Mouse (Mus musculus) naive thymus-derived CD4-positive, alpha-beta T cell, adult 5 months (primary cell): ENCODE data around the gene Tomm70a. TPM values are rescaled to one million over a fixed set of nuclear protein-coding genes. Genes with fewer than 3 reads are reported as not detected.

ENCODE experiments used
- polyA plus RNA-seq: library from polyadenylated mRNA; unstranded; fragments of 100-300 nt; shearing (Covaris generic); gene quantifications from one replicate; pipeline ENCODE4 v1.2.1, GENCODE M21; 2017

The Tomm70a gene
- 46.0 TPM for polyA plus RNA-seq

GRCm38 (mm10) chr16:57120913-57121815 is at the start of gene Tomm70a:
TSS of gene Tomm70a (plus strand) at chr16:57121703.

GRCm38 (mm10) chr16:57166611-57167513 is 45.4 kb downstream of the Tomm70a start, which contains the start of gene Nit2:
TSS of gene Nit2 (minus strand) at chr16:57167341.

Other genes with a start within 250 kb of the Tomm70a start
- gene Tmem45a, start 235.5 kb upstream of the Tomm70a start, polyA plus RNA-seq, result not detected
- gene Lnp1, start 193.6 kb upstream of the Tomm70a start, polyA plus RNA-seq, result not detected
- gene Tmem45a2, start 50.3 kb upstream of the Tomm70a start, polyA plus RNA-seq, result not detected
- 29.4 TPM for gene Nit2, start 45.6 kb downstream of the Tomm70a start, polyA plus RNA-seq
- 43.1 TPM for gene Tbc1d23, start 109.8 kb downstream of the Tomm70a start, polyA plus RNA-seq
- not detected for gene Tmem30c, start 171.2 kb downstream of the Tomm70a start, polyA plus RNA-seq
- 31.2 TPM for gene Filip1l, start 231.4 kb downstream of the Tomm70a start, polyA plus RNA-seq